Mouse (Mus musculus): ENCODE data around the gene Smim5.

DNA sequence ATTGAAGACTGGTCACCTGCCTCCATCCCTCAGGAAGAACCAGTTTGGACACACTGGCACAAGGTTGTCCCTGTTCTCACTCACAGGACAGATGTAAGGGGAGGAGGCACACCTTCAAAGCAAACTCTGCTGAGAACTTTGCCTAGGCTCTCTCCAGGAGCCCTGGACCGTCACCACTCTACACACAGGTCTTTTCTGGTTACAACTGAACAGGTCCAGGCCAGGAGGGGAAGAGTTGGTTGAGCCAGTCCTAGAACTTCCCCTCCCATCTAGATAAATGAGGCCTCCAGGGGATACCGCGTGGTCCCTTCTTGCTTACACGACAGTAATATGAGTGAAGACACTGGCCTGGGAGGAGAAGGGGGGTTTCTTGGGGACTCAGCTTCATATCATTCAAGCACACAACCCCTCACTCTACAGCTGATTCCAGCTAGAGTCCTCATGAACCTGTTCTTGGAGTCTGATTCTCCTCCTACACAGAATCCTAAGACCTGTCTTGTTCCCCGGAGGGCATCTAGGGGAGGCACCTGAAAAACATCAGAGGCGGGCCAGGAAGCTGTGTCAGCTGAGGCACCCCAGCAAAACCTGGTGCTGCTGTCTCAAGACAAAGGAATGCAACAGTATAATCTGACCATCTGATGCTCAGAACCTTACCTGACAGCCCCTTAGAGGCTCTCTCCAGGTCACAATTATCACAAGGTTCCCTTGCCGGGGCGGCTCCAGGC, 4.6 kb downstream of the Smim5 start:
- TF ChIP-seq CTCF (IDR thresholded peaks at IDR 0.05; ENCODE audit: low read depth, low read length) (no peak), POLR2A (IDR thresholded peaks at IDR 0.05; ENCODE audit: insufficient read depth, low read length) (no peak)
